Comparison of ENCODE assay signal across 16 mouse cellular contexts in genomic region chr17:12185855-12186254, GRCm38 (mm10).
DNase-seq lines count a peak whose midpoint lies in the region; ATAC-seq and TF ChIP-seq lines count a peak whose summit lies in the region.
"Had no signal": no experiment of that assay in that cellular context is flagged by ENCODE, and none has a peak within 500 bp of the region (broad histone marks: within the 10 kb centered on the region; RNA-seq: fewer than 3 reads in every experiment).

No protein-coding gene starts in this region.

- peak; percentile 35 for DNase-seq in adrenal gland, adult 8-10 months
- DNase-seq in adrenal gland, postnatal 25 days, result no peak
- no peak for DNase-seq in stomach, postnatal 0 days (ENCODE audit: low spot score)
- peak; percentile 79 for DNase-seq in liver, embryonic 13.5 days
- no peak for DNase-seq in right cerebral cortex, adult 2 months (ENCODE audit: low spot score in 2 of 2)
- no peak for DNase-seq in cerebellum, adult 8-10 months
- DNase-seq in natural killer cell, adult 2 months (ENCODE audit: low spot score in 2 of 2), result no peak
- DNase-seq: cerebellum, postnatal 25 days; heart, postnatal 36 days; thymus, postnatal 25 days had no signal

- no peak for TF ChIP-seq EP300 in stomach, postnatal 0 days (optimal IDR thresholded peaks at IDR 0.05)

- peaks cover 3% of the 10 kb centered on the region; the same call in 1 of the 2 replicates for H3K4me1 ChIP-seq in stomach, embryonic 14.5 days (ENCODE audit: control insufficient read depth, insufficient read depth, low read length)
- no peaks in the 10 kb centered on the region for H3K4me1 ChIP-seq in stomach, postnatal 0 days (replicated peaks; ENCODE audit: control insufficient read depth, insufficient read depth)
- H3K4me1 ChIP-seq in liver, embryonic 13.5 days (replicated peaks), result peaks cover 89% of the 10 kb centered on the region
- H3K4me1 ChIP-seq: megakaryocyte, embryonic 14.5 days had no signal

- peak; percentile 68; the same call in 1 of the 2 replicates for ATAC-seq in stomach, embryonic 14.5 days (ENCODE audit: insufficient number of reproducible peaks, insufficient read depth, low FRiP score, low read depth)
- no peak for ATAC-seq in stomach, postnatal 0 days (ENCODE audit: low FRiP score, low TSS enrichment)
- peak; percentile 96 for ATAC-seq in liver, embryonic 13.5 days (ENCODE audit: low read depth)
- ATAC-seq: hindbrain, postnatal 0 days had no signal

- H3K27ac ChIP-seq in stomach, embryonic 14.5 days (ENCODE audit: low read length), result no peak overlapping the region
- no peak overlapping the region for H3K27ac ChIP-seq in stomach, postnatal 0 days (replicated peaks)
- peak overlapping the region; percentile 97 for H3K27ac ChIP-seq in liver, embryonic 13.5 days
- H3K27ac ChIP-seq: embryonic facial prominence, embryonic 12.5 days; forebrain, embryonic 12.5 days; hindbrain, postnatal 0 days; neural tube, embryonic 13.5 days had no signal

- WGBS in stomach, embryonic 14.5 days, result 90% methylated on average over 4 of the region's 4 CpGs
- WGBS in stomach, postnatal 0 days, result 91% methylated on average over 4 of the region's 4 CpGs
- WGBS in liver, embryonic 13.5 days (ENCODE audit: insufficient replicate concordance), result 17% methylated on average over 4 of the region's 4 CpGs

- no peak overlapping the region for H3K4me2 ChIP-seq in stomach, embryonic 14.5 days (replicated peaks; ENCODE audit: low read depth, low read length)
- H3K4me2 ChIP-seq in stomach, postnatal 0 days (replicated peaks; ENCODE audit: low read depth), result no peak overlapping the region
- H3K4me2 ChIP-seq in liver, embryonic 13.5 days, result peak overlapping the region; percentile 44
- H3K4me2 ChIP-seq: embryonic facial prominence, embryonic 12.5 days; forebrain, embryonic 12.5 days; neural tube, embryonic 13.5 days had no signal

- TF ChIP-seq CTCF in stomach, postnatal 0 days (IDR thresholded peaks at IDR 0.05; ENCODE audit: low read depth), result no peak

- no peak overlapping the region for H3K9ac ChIP-seq in stomach, embryonic 14.5 days (replicated peaks; ENCODE audit: low read depth, low read length)
- H3K9ac ChIP-seq in stomach, postnatal 0 days (ENCODE audit: low read length), result no peak overlapping the region
- peak overlapping the region; percentile 72 for H3K9ac ChIP-seq in liver, embryonic 13.5 days
- H3K9ac ChIP-seq: embryonic facial prominence, embryonic 12.5 days; forebrain, embryonic 12.5 days; neural tube, embryonic 13.5 days had no signal

- H3K9me3 ChIP-seq in stomach, embryonic 14.5 days (ENCODE audit: control insufficient read depth, low read depth, low read length), result no peaks in the 10 kb centered on the region
- H3K9me3 ChIP-seq in stomach, postnatal 0 days (ENCODE audit: control insufficient read depth, low read length), result no peaks in the 10 kb centered on the region
- no peaks in the 10 kb centered on the region for H3K9me3 ChIP-seq in liver, embryonic 13.5 days (replicated peaks)
- H3K9me3 ChIP-seq: embryonic facial prominence, embryonic 12.5 days; forebrain, embryonic 12.5 days; neural tube, embryonic 13.5 days had no signal

- H3K36me3 ChIP-seq in stomach, embryonic 14.5 days (ENCODE audit: control insufficient read depth, insufficient read depth, low read length), result peaks cover 3% of the 10 kb centered on the region; the same call in 1 of the 2 replicates
- no peaks in the 10 kb centered on the region for H3K36me3 ChIP-seq in stomach, postnatal 0 days (ENCODE audit: control insufficient read depth, insufficient read depth, low read length)
- H3K36me3 ChIP-seq in liver, embryonic 13.5 days, result peaks cover 41% of the 10 kb centered on the region
- H3K36me3 ChIP-seq: embryonic facial prominence, embryonic 12.5 days had no signal

- no peaks in the 10 kb centered on the region for H3K27me3 ChIP-seq in stomach, embryonic 14.5 days (ENCODE audit: control insufficient read depth, insufficient read depth, low read length)
- H3K27me3 ChIP-seq in stomach, postnatal 0 days (ENCODE audit: control insufficient read depth, insufficient read depth, low read length), result no peaks in the 10 kb centered on the region
- no peaks in the 10 kb centered on the region for H3K27me3 ChIP-seq in liver, embryonic 13.5 days
- H3K27me3 ChIP-seq: embryonic facial prominence, embryonic 12.5 days; forebrain, embryonic 12.5 days; megakaryocyte, embryonic 14.5 days; neural tube, embryonic 13.5 days had no signal

- no peak overlapping the region for H3K4me3 ChIP-seq in stomach, embryonic 14.5 days (ENCODE audit: low read depth, low read length)
- H3K4me3 ChIP-seq in stomach, postnatal 0 days (ENCODE audit: low read depth, low read length), result no peak overlapping the region
- H3K4me3 ChIP-seq in liver, embryonic 13.5 days (replicated peaks), result no peak overlapping the region
- H3K4me3 ChIP-seq: embryonic facial prominence, embryonic 12.5 days; forebrain, embryonic 12.5 days; megakaryocyte, embryonic 14.5 days; neural tube, embryonic 13.5 days had no signal

Comparison
In these comparisons a context has a peak if more than half of its experiments do, and no peak if none do; other contexts are left out.
1. DNase-seq: peak in adrenal gland, adult 8-10 months (single experiment) and liver, embryonic 13.5 days (single experiment); none in adrenal gland, postnatal 25 days (single experiment), stomach, postnatal 0 days (single experiment), right cerebral cortex, adult 2 months (0 of 2), cerebellum, adult 8-10 months (single experiment) and natural killer cell, adult 2 months (0 of 2).